Mouse (Mus musculus) intestine, embryonic 15.5 days (tissue): ENCODE data around the gene Pax9. TPM values are rescaled to one million over a fixed set of nuclear protein-coding genes. Genes with fewer than 3 reads are reported as not detected.

Experiments
- ATAC-seq: fragments of 200-750 bp; cut with Nextera tagmentation; 2 replicates; pipeline ENCODE4 v1.8.0; 2017; ENCODE audit warnings: moderate TSS enrichment, moderate library complexity
- H3K27ac ChIP-seq: fragments of 300-500 bp; sonication (generic); 2 replicates; pipeline ENCODE4 v1.5.1; 2015; ENCODE audit warnings: mild to moderate bottlenecking, inconsistent platforms
- H3K27me3 ChIP-seq: fragments of 300-500 bp; sonication (generic); replicated peaks from 2 replicates; pipeline ENCODE4 v1.6.1; 2015; ENCODE audit warnings: inconsistent platforms
- H3K36me3 ChIP-seq: fragments of 300-500 bp; sonication (generic); 2 replicates; pipeline ENCODE4 v1.6.1; 2015; ENCODE audit warnings: inconsistent platforms
- H3K4me1 ChIP-seq: fragments of 300-500 bp; sonication (generic); replicated peaks from 2 replicates; pipeline ENCODE4 v1.6.1; 2015; ENCODE audit warnings: inconsistent platforms
- H3K4me2 ChIP-seq: fragments of 300-500 bp; sonication (generic); replicated peaks from 2 replicates; pipeline ENCODE4 v1.6.1; 2015; ENCODE audit warnings: mild to moderate bottlenecking, inconsistent platforms
- H3K4me3 ChIP-seq: fragments of 300-500 bp; sonication (generic); replicated peaks from 2 replicates; pipeline ENCODE4 v1.5.1; 2015; ENCODE audit warnings: inconsistent platforms
- H3K9ac ChIP-seq: fragments of 300-500 bp; sonication (generic); 2 replicates; pipeline ENCODE4 v1.6.1; 2015; ENCODE audit warnings: inconsistent platforms
- H3K9me3 ChIP-seq: fragments of 300-500 bp; sonication (generic); 2 replicates; pipeline ENCODE4 v1.6.1; 2016; ENCODE audit warnings: inconsistent platforms
- WGBS: fragments of 180-500 bp; shearing (Covaris S2); methylation state at CpG from one replicate; pipeline ENCODE4 v1.1.7; 2015; 5-methylcytosine and 5-hydroxymethylcytosine counted together
- polyA plus RNA-seq: library from polyadenylated mRNA; unstranded; fragments of >200 nt; fragmentation: Nextera tagmentation; extraction: Ambion mirVana; gene quantifications from 2 replicates; pipeline ENCODE4 v1.2.1, GENCODE M21; 2015

Gene Pax9
- polyA plus RNA-seq, 1 experiment from 2014 or later: not detected

- no peak for ATAC-seq
- Histone ChIP-seq H3K27ac (no peak overlapping the region), H3K27me3 (peaks cover 63% of the 10 kb centered on the region), H3K4me2 (no peak overlapping the region), H3K4me1 (peaks cover 20% of the 10 kb centered on the region; the same call in 1 of the 2 replicates), H3K9ac (no peak overlapping the region), H3K4me3 (no peak overlapping the region), H3K36me3 (no peaks in the 10 kb centered on the region), H3K9me3 (no peaks in the 10 kb centered on the region)
- WGBS: 9% methylated on average over 44 of the region's 44 CpGs
These were observed 8.6 kb downstream of the Pax9 start for GRCm38 (mm10) chr12:56699915-56700900.

GRCm38 (mm10) chr12:56701004-56701403, 9.4 kb downstream of the Pax9 start:
- 13% methylated on average over 6 of the region's 6 CpGs for WGBS

GRCm38 (mm10) chr12:56717971-56718706, 26.6 kb downstream of the Pax9 start:
- Histone ChIP-seq H3K9ac (no peak overlapping the region), H3K27ac (no peak overlapping the region), H3K4me2 (no peak overlapping the region), H3K36me3 (no peaks in the 10 kb centered on the region), H3K9me3 (no peaks in the 10 kb centered on the region), H3K4me3 (no peak overlapping the region), H3K4me1 (no peaks in the 10 kb centered on the region), H3K27me3 (no peaks in the 10 kb centered on the region)
- WGBS: 33% methylated on average over 14 of the region's 14 CpGs
- ATAC-seq: no peak

More at GRCm38 (mm10) chr12:56701004-56701403, 9.4 kb downstream of the Pax9 start:
- Histone ChIP-seq H3K4me2 (no peak overlapping the region), H3K4me3 (no peak overlapping the region), H3K27ac (no peak overlapping the region), H3K9me3 (no peaks in the 10 kb centered on the region), H3K36me3 (no peaks in the 10 kb centered on the region), H3K9ac (no peak overlapping the region), H3K27me3 (peaks cover 55% of the 10 kb centered on the region), H3K4me1 (peaks cover 12% of the 10 kb centered on the region; the same call in 1 of the 2 replicates)
- ATAC-seq: no peak

GRCm38 (mm10) chr12:56718707-56719051, 27.1 kb downstream of the Pax9 start:
- H3K27ac ChIP-seq: no peak overlapping the region
- no peak for ATAC-seq
- no peaks in the 10 kb centered on the region for H3K4me1 ChIP-seq
- H3K36me3 ChIP-seq: no peaks in the 10 kb centered on the region
- no peak overlapping the region for H3K4me3 ChIP-seq
- no peaks in the 10 kb centered on the region for H3K9me3 ChIP-seq
- no peaks in the 10 kb centered on the region for H3K27me3 ChIP-seq
- no peak overlapping the region for H3K9ac ChIP-seq
- H3K4me2 ChIP-seq: no peak overlapping the region
- 36% methylated on average over 6 of the region's 6 CpGs for WGBS

- no peaks in the 10 kb centered on the region for H3K9me3 ChIP-seq
- H3K4me2 ChIP-seq: no peak overlapping the region
- 60% methylated on average over 4 of the region's 4 CpGs for WGBS
- H3K27me3 ChIP-seq: no peaks in the 10 kb centered on the region
- ATAC-seq: no peak
- no peak overlapping the region for H3K9ac ChIP-seq
- no peak overlapping the region for H3K4me3 ChIP-seq
- H3K4me1 ChIP-seq: no peaks in the 10 kb centered on the region
- no peaks in the 10 kb centered on the region for H3K36me3 ChIP-seq
- no peak overlapping the region for H3K27ac ChIP-seq
These were observed 36.1 kb downstream of the Pax9 start for GRCm38 (mm10) chr12:56727631-56728030.

- H3K4me1 ChIP-seq: no peaks in the 10 kb centered on the region
- no peak overlapping the region for H3K9ac ChIP-seq
- H3K9me3 ChIP-seq: no peaks in the 10 kb centered on the region
- no peak overlapping the region for H3K4me2 ChIP-seq
- no peak overlapping the region for H3K4me3 ChIP-seq
- no peaks in the 10 kb centered on the region for H3K27me3 ChIP-seq
- H3K36me3 ChIP-seq: no peaks in the 10 kb centered on the region
- WGBS: 77% methylated on average over 4 of the region's 4 CpGs
- H3K27ac ChIP-seq: no peak overlapping the region
- ATAC-seq: no peak
These were observed 45.5 kb downstream of the Pax9 start for GRCm38 (mm10) chr12:56737104-56737503.

Other genes starting within 250 kb of the Pax9 start
- not detected in 2 replicates for gene Nkx2-1, start 154.9 kb upstream of the Pax9 start, polyA plus RNA-seq
- not detected in 2 replicates for gene Nkx2-9, start 78.5 kb upstream of the Pax9 start, polyA plus RNA-seq